Mouse (Mus musculus) ES-E14 (cell line): ENCODE data around the gene Cnih4.

Experiments used
- CHD2 ChIP-seq: IDR thresholded peaks from 2 replicates; pipeline ENCODE4 v1.6.1; 2014; ENCODE audit warnings: mild to moderate bottlenecking, low read depth, low read length, inconsistent platforms
- HCFC1 ChIP-seq: IDR thresholded peaks from 2 replicates; pipeline ENCODE4 v1.6.1; 2012; ENCODE audit warnings: low read length, inconsistent platforms, borderline replicate concordance; ENCODE audit not compliant: insufficient read depth
- ZNF384 ChIP-seq: IDR thresholded peaks from 2 replicates; pipeline ENCODE4 v1.6.1; 2012; ENCODE audit warnings: low read depth, low read length, inconsistent platforms

GRCm38 (mm10) chr1:181211920-181212633 is 67.6 kb downstream of the Cnih4 start, which contains the start of gene Wdr26:
- TF ChIP-seq HCFC1 = 0 out of 2 replicates have a peak, but pooled peaks have one; percentile 58
- no peak for TF ChIP-seq CHD2
- TF ChIP-seq ZNF384 = no peak
